In genomic region chr13:91974154-91974553, GRCm38 (mm10) we compare ENCODE assay signal across 13 mouse cellular contexts.
DNase-seq lines count a peak whose midpoint lies in the region; ATAC-seq lines count a peak whose summit lies in the region.
"Had no signal": no experiment of that assay in that cellular context is flagged by ENCODE, and none has a peak within 500 bp of the region (broad histone marks: within the 10 kb centered on the region; RNA-seq: fewer than 3 reads in every experiment).

No protein-coding gene starts in this region.

- intact Hi-C loops in left cerebral cortex, postnatal 36 days (cut with DNase I), result no loop called here
- intact Hi-C loops in gastrocnemius, postnatal 36 days (cut with DNase I), result no loop called here

- DNase-seq in layer of hippocampus, adult 9-11 months, result peak; percentile 59
- DNase-seq in layer of hippocampus, adult 9-10 months (ENCODE audit: low spot score), result no peak
- peak; percentile 83 for DNase-seq in brain, adult 2 months (ENCODE audit: low read depth, low spot score)
- peak; percentile 63 to 71 for DNase-seq in left cerebral cortex, postnatal 36 days (ENCODE audit: low spot score in 2 of 2)
- no peak for DNase-seq in gastrocnemius, postnatal 36 days
- DNase-seq in hindbrain, embryonic 10.5 days (ENCODE audit: low spot score), result no peak
- DNase-seq: cerebellum, postnatal 36 days; liver; lung, adult 18-20 months; midbrain, embryonic 14.5 days; thymus, postnatal 14 days had no signal

- H3K27me3 ChIP-seq in embryonic facial prominence, embryonic 15.5 days, result no peaks in the 10 kb centered on the region
- H3K27me3 ChIP-seq in hindbrain, embryonic 10.5 days (ENCODE audit: insufficient read depth, poor library complexity, severe bottlenecking), result no peaks in the 10 kb centered on the region

- no peaks in the 10 kb centered on the region for H3K9me3 ChIP-seq in embryonic facial prominence, embryonic 15.5 days (replicated peaks)
- no peaks in the 10 kb centered on the region for H3K9me3 ChIP-seq in hindbrain, embryonic 10.5 days

- ATAC-seq in embryonic facial prominence, embryonic 15.5 days (ENCODE audit: insufficient number of reproducible peaks, low FRiP score, low TSS enrichment, low read depth), result no peak

- H3K4me2 ChIP-seq in embryonic facial prominence, embryonic 15.5 days (replicated peaks), result no peak overlapping the region

- no peaks in the 10 kb centered on the region for H3K36me3 ChIP-seq in embryonic facial prominence, embryonic 15.5 days
- no peaks in the 10 kb centered on the region for H3K36me3 ChIP-seq in hindbrain, embryonic 10.5 days

- 67% methylated on average over 1 of the region's 1 CpGs for WGBS in embryonic facial prominence, embryonic 15.5 days
- WGBS in hindbrain, embryonic 10.5 days, result 95% methylated on average over 1 of the region's 1 CpGs

- no peak overlapping the region for H3K4me3 ChIP-seq in embryonic facial prominence, embryonic 15.5 days (replicated peaks)
- H3K4me3 ChIP-seq in hindbrain, embryonic 10.5 days, result no peak overlapping the region

- H3K27ac ChIP-seq in embryonic facial prominence, embryonic 15.5 days (replicated peaks), result 0 out of 2 replicates have a peak overlapping the region, but pooled peaks have one; percentile 2
- H3K27ac ChIP-seq in hindbrain, embryonic 10.5 days, result no peak overlapping the region
- H3K27ac ChIP-seq: macrophage had no signal

- H3K4me1 ChIP-seq in embryonic facial prominence, embryonic 15.5 days, result 0 out of 2 replicates have a peak, but pooled peaks cover 3% of the 10 kb centered on the region
- no peaks in the 10 kb centered on the region for H3K4me1 ChIP-seq in hindbrain, embryonic 10.5 days (replicated peaks)

- H3K9ac ChIP-seq in embryonic facial prominence, embryonic 15.5 days, result no peak overlapping the region

Comparison
In these comparisons a context has a peak if more than half of its experiments do, and no peak if none do; other contexts are left out.
1. DNase-seq: peak in layer of hippocampus, adult 9-11 months (single experiment), brain, adult 2 months (single experiment) and left cerebral cortex, postnatal 36 days (2 of 2); none in layer of hippocampus, adult 9-10 months (single experiment), gastrocnemius, postnatal 36 days (0 of 2) and hindbrain, embryonic 10.5 days (single experiment).